Mouse (Mus musculus) gastrocnemius, adult 8-10 months (tissue): ENCODE data around the gene Odf3l1. TPM values are rescaled to one million over a fixed set of nuclear protein-coding genes. Genes with fewer than 3 reads are reported as not detected.

Source experiments
- DNase-seq, 2 experiments: peaks; one replicate each; pipeline ENCODE4 v3.0.0; 2022; ENCODE audit warnings: low spot score in 2 of 2
- total RNA-seq, 4 experiments: library from RNA; stranded (reverse); gene quantifications; 2 replicates each; pipeline ENCODE4 v1.2.4; 2022

The Odf3l1 gene
- total RNA-seq, 4 experiments from 2014 or later: 0.27 TPM; not detected in 3

DNA sequence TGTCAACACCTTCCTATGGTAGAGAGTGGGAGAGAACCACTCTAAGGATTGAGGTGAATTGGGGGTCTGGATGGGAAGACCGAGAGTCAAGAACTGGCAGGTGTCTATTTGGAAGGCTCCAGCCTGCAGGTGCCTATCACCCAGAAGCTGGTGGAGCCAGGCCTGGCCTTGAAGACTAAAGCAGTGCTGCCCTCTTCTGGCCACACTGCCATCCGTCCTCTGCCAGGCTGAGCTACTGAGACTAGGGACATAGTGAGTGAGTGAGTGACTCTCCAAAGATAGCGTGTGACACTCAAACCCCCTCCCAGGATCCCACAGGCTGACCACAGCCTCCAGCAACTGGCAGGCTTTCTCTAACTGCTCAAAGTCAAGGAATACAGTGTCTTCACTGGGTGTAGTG lies 17.0 kb downstream of the Odf3l1 start:
- DNase-seq: peak; percentile 51 to 64

DNA sequence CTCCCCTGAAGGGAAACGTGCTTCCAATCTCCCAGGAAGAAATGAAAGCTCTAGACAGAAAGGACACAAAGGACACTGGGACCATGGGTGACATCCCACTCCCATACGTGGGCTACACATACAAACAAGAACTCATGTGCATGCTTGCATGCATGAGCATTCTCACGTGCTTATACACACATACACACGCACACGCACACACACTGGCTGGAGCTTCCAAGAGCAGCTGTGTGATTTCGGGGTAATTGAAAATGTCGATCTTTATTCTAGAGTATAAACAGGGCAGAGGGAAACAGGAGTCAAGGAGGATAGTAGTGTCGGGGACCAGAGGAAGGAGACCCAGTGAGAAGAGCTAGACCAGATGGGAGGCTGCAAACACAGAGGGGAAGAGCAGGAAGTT lies 19.8 kb downstream of the Odf3l1 start:
- no peak for DNase-seq

GRCm38 (mm10) chr9:56843679-56844188 lies 20.7 kb downstream of the Odf3l1 start:
- peak; percentile 69 to 79 for DNase-seq

- DNase-seq: no peak
Observed at GRCm38 (mm10) chr9:56842303-56842719, 22.2 kb downstream of the Odf3l1 start.

DNA sequence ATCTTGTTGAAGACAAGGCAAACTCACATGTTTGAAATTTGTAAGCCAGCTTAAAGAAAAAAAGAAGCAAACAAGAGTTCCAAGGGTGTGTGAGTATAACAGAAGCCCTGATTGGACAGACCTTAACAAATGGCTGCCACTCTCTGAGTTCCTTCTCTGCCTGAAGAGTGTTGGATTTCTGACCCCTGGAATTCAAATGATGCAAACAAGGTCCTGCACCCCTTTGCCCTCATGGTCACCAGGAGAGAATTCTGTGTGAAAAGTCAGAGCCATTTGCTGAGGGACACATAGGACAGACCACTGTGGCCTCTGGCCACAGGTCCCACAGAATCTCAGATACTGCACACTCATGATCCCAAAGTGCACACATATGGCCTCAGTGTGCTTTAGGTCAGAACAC lies 22.6 kb downstream of the Odf3l1 start:
- DNase-seq: no peak

GRCm38 (mm10) chr9:56840721-56841120 lies 23.8 kb downstream of the Odf3l1 start:
- no peak for DNase-seq

- no peak for DNase-seq
Observed at GRCm38 (mm10) chr9:56835152-56835551, 29.3 kb downstream of the Odf3l1 start.

GRCm38 (mm10) chr9:56832900-56833299 lies 31.6 kb downstream of the Odf3l1 start:
- peak; percentile 34 to 41 for DNase-seq

GRCm38 (mm10) chr9:56831904-56832303 lies 32.6 kb downstream of the Odf3l1 start:
- DNase-seq: no peak

DNA sequence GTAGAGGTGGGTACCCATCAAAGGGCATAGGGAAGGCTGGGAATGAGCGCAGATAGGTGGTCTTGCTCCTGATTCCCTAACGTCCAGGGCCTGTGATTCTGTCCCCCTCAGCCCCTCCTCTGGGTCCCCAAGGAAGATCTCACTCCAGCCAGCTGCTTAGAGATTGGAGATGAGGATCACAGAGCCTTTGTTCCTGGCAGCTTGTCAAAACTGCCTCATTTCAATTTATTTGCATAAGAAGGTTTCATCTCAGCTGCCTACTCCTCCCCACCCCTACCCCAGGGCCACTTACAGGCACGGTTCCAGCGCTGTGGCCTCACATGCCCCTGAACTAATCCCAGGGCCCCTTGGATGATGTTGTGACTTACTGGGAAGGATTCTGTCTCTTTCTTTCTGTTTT lies 34.3 kb downstream of the Odf3l1 start:
- no peak for DNase-seq

GRCm38 (mm10) chr9:56828841-56829240 lies 35.6 kb downstream of the Odf3l1 start:
- DNase-seq: no peak

- DNase-seq: no peak
Observed at GRCm38 (mm10) chr9:56828146-56828545, 36.3 kb downstream of the Odf3l1 start.

- DNase-seq: no peak
Observed at GRCm38 (mm10) chr9:56825476-56826213, 38.8 kb downstream of the Odf3l1 start.

- no peak for DNase-seq
Observed at GRCm38 (mm10) chr9:56824900-56825299, 39.6 kb downstream of the Odf3l1 start.

DNA sequence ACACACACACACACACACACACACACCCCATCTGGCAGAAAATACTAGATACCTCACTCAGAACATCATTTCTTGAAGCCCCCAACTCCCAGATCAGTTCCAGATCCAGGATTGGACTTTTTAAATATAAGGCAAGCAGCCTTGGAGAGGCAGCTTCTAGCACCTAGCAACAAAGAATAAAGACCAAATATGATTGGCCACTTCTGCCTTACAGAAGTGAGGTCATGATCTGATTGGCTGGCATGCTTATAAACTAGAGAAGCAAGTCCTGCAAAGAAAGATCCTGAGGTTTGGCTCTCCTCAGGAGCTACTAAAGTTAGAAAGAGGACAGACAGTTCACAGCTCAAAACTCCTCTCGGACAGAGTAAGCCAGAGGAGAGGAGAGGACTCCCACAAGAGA lies 53.6 kb downstream of the Odf3l1 start:
- DNase-seq: no peak

DNA sequence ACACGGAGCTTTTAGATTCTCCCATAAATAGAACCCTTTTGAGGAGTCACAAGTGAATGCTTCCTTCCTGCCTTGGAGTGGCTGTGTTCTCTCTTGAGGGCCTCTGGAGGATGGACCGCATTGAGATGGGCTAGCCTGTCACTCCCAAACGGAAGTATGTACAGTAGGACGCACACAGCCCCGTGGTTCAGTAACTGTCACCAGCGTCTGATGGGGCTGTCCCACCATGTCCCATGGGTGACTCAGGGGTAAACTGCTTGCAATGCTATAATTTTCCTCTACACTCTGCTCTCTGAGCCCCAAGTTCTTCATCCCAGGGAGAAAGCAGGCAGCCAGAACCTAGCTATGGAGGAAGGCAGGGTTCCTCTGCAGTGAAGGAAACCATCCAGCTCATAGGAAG lies 56.5 kb downstream of the Odf3l1 start:
- DNase-seq: no peak

DNA sequence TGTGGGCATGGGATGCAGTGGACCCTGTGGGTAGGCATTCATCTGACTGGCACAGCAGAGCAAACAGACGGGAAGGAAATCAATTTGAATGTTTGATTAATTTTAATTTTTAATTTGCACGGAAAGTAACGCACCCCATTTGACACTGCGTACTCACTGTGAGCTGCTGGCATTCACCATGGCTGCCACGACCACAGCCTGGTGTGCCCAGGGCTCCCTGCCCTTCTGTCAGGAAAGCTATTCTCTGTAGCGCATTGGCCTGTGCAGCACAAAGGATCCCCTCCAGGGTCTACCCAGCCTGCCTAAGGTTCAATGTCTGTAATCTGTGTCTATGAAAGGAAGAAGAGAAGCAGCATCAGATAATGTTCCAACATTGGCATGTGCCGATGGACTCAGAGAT lies 61.3 kb downstream of the Odf3l1 start:
- DNase-seq: no peak

Other genes with a start within 250 kb of the Odf3l1 start
- under 1 TPM; 0.22 to 0.92 (median 0.67) TPM for gene Lingo1, start 68.2 kb downstream of the Odf3l1 start, total RNA-seq
- 1 to 10 TPM; 3.2 to 5.4 (median 4.2) TPM for gene Cspg4, start 354 bp upstream of the Odf3l1 start, total RNA-seq
- 1 to 10 TPM; 1.7 to 4.0 (median 3.1) TPM for gene Snx33, start 63.7 kb upstream of the Odf3l1 start, total RNA-seq
- 10 to 100 TPM; 54.4 to 61.3 (median 57.1) TPM for gene Imp3, start 72.8 kb upstream of the Odf3l1 start, total RNA-seq
- 10 to 100 TPM; 10.0 to 12.0 (median 11.3) TPM for gene Snupn, start 86.2 kb upstream of the Odf3l1 start, total RNA-seq
- gene Ptpn9, start 130.2 kb upstream of the Odf3l1 start, total RNA-seq: 1 to 10 TPM; 2.1 to 5.7 (median 2.6) TPM
- 10 to 100 TPM; 18.6 to 23.0 (median 19.8) TPM for gene Sin3a, start 207.4 kb upstream of the Odf3l1 start, total RNA-seq